Mouse (Mus musculus) mature B cell (primary cell): Measurements from ENCODE around the gene Gimap8.
"Not testable (repeated sequence)": the region's sequence is repeated elsewhere in the genome, so short reads cannot be mapped to it uniquely, and the experiment has no call there.

Source experiments
- in situ Hi-C: fragments of 300-500 bp; cut with MboI; formaldehyde crosslinking; loops from 2 replicates; pipeline ENCODE4 v1.14.3; 2019

Gimap8 gene

GRCm38 (mm10) chr6:48646995-48647394 lies at the start of gene Gimap8:
Gimap8 (plus strand) TSS chr6:48647234.
- in situ Hi-C loops, result loop anchor here (5.0 to 25.0 kb wide), 3 partner anchors 45 to 460 kb away; partner anchors contain the start of gene Gimap3

- in situ Hi-C loops, result no loop called here
These were observed 46.4 kb upstream of the Gimap8 start for GRCm38 (mm10) chr6:48600594-48600993.

GRCm38 (mm10) chr6:48601271-48602079 lies 45.6 kb upstream of the Gimap8 start, which contains the start of gene Zfp775:
Zfp775 (plus strand) TSS chr6:48602063.
- in situ Hi-C loops, result no loop called here

GRCm38 (mm10) chr6:48602080-48602741 lies 44.8 kb upstream of the Gimap8 start:
- in situ Hi-C loops, result no loop called here

GRCm38 (mm10) chr6:48608124-48608523 lies 38.9 kb upstream of the Gimap8 start:
- in situ Hi-C loops, result no loop called here

GRCm38 (mm10) chr6:48609512-48609911 lies 37.5 kb upstream of the Gimap8 start:
- in situ Hi-C loops, result no loop called here

GRCm38 (mm10) chr6:48610657-48611056 lies 36.4 kb upstream of the Gimap8 start:
- in situ Hi-C loops, result no loop called here

GRCm38 (mm10) chr6:48613464-48613863 lies 33.6 kb upstream of the Gimap8 start:
- in situ Hi-C loops, result no loop called here

- in situ Hi-C loops, result no loop called here
These were observed 32.3 kb upstream of the Gimap8 start for GRCm38 (mm10) chr6:48614756-48615155.

GRCm38 (mm10) chr6:48620031-48620430 lies 27.0 kb upstream of the Gimap8 start:
- in situ Hi-C loops, result no loop called here

GRCm38 (mm10) chr6:48622186-48622843 lies 24.7 kb upstream of the Gimap8 start:
- in situ Hi-C loops, result not testable (repeated sequence)

GRCm38 (mm10) chr6:48623460-48623859 lies 23.6 kb upstream of the Gimap8 start:
- in situ Hi-C loops, result no loop called here

GRCm38 (mm10) chr6:48626464-48626863 lies 20.6 kb upstream of the Gimap8 start, which contains the start of gene AI854703:
AI854703 (plus strand) TSS chr6:48626764.
- in situ Hi-C loops, result loop anchor here (25.0 kb wide), 1 partner anchor 439 kb away; no protein-coding TSS in a partner anchor

GRCm38 (mm10) chr6:48626984-48627383 lies 20.1 kb upstream of the Gimap8 start:
- in situ Hi-C loops, result loop anchor here (25.0 kb wide), 1 partner anchor 440 kb away; no protein-coding TSS in a partner anchor

GRCm38 (mm10) chr6:48627511-48627924 lies 19.5 kb upstream of the Gimap8 start:
- in situ Hi-C loops, result loop anchor here (25.0 kb wide), 1 partner anchor 440 kb away; no protein-coding TSS in a partner anchor

GRCm38 (mm10) chr6:48628377-48628776 lies 18.7 kb upstream of the Gimap8 start:
- in situ Hi-C loops, result loop anchor here (25.0 kb wide), 1 partner anchor 441 kb away; no protein-coding TSS in a partner anchor

GRCm38 (mm10) chr6:48628808-48629660 lies 18.0 kb upstream of the Gimap8 start:
- in situ Hi-C loops, result loop anchor here (25.0 kb wide), 1 partner anchor 442 kb away; no protein-coding TSS in a partner anchor

- in situ Hi-C loops, result loop anchor here (25.0 kb wide), 1 partner anchor 442 kb away; no protein-coding TSS in a partner anchor
These were observed 17.4 kb upstream of the Gimap8 start for GRCm38 (mm10) chr6:48629661-48630034.

- in situ Hi-C loops, result loop anchor here (25.0 kb wide), 1 partner anchor 444 kb away; no protein-coding TSS in a partner anchor
These were observed 16.2 kb upstream of the Gimap8 start for GRCm38 (mm10) chr6:48630831-48631230.

GRCm38 (mm10) chr6:48635105-48635504 lies 11.9 kb upstream of the Gimap8 start:
- in situ Hi-C loops, result loop anchor here (25.0 kb wide), 1 partner anchor 448 kb away; no protein-coding TSS in a partner anchor

GRCm38 (mm10) chr6:48636515-48636914 lies 10.5 kb upstream of the Gimap8 start:
- in situ Hi-C loops, result loop anchor here (25.0 kb wide), 1 partner anchor 449 kb away; no protein-coding TSS in a partner anchor
